Mouse (Mus musculus) erythroblast, embryonic 14.5 days (primary cell): ENCODE measurements around the gene Adgrf3.

Source experiments
- GATA1 ChIP-seq: IDR thresholded peaks from 2 replicates; pipeline ENCODE4 v1.6.1; 2012; ENCODE audit warnings: low read length, inconsistent platforms, mixed read lengths
- TAL1 ChIP-seq: IDR thresholded peaks from 3 replicates; pipeline ENCODE4 v1.6.1; 2012; ENCODE audit warnings: low read length, inconsistent platforms, mixed read lengths

DNA sequence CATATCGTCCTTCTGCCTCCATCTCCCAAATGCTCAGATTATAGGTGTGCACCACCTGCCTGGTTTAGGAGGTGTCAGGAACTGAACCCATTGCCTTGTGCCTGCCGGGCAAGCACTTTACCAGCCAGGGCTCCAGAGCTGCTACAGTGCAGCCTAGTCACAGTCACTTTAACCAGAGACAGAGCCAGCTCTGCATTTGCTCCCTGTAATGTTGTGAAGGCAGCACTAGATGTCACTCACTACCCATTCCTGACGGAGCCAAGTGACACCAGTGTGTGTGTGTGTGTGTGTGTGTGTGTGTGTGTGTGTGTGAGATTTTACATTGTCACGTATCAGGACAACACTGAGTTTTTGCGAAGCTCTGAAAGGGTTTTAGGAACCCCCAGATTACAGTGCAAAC is 4.0 kb downstream of the Adgrf3 start:
- TF ChIP-seq GATA1 (no peak), TAL1 (no peak)
